Mouse (Mus musculus): ENCODE measurements at regions not wholly inside any gene's neighbourhood (a gene's known extent, or its start where the extent isn't known, plus 50 kb on each side); places are given as distances from the start of the nearest gene placed in this dataset.
"Not testable (repeated sequence)": the region's sequence is repeated elsewhere in the genome, so short reads cannot be mapped to it uniquely, and the experiment has no call there.

- not testable (repeated sequence) for DNase-seq
These were observed 197.9 kb downstream of the Samd9l start for GRCm38 (mm10) chr6:3201507-3201906.

GRCm38 (mm10) chr6:3201107-3201506, 198.3 kb downstream of the Samd9l start:
- no peak for DNase-seq

GRCm38 (mm10) chr6:3200586-3200985, 198.8 kb downstream of the Samd9l start:
- peak; percentile 87 for DNase-seq

- DNase-seq = not testable (repeated sequence)
These were observed 206.9 kb downstream of the Samd9l start for GRCm38 (mm10) chr6:3192424-3192820.

GRCm38 (mm10) chr6:3191695-3192423, 207.5 kb downstream of the Samd9l start:
- DNase-seq = not testable (repeated sequence)

GRCm38 (mm10) chr6:3183819-3184199, 215.6 kb downstream of the Samd9l start:
- peak; percentile 66 for DNase-seq

- peak; percentile 64 for DNase-seq
These were observed 216.2 kb downstream of the Samd9l start for GRCm38 (mm10) chr6:3182889-3183818.

- DNase-seq = not testable (repeated sequence)
These were observed 216.9 kb downstream of the Samd9l start for GRCm38 (mm10) chr6:3182424-3182841.

- DNase-seq = not testable (repeated sequence)
These were observed 219.6 kb downstream of the Samd9l start for GRCm38 (mm10) chr6:3179603-3180348.

GRCm38 (mm10) chr6:3169479-3169878, 229.9 kb downstream of the Samd9l start:
- not testable (repeated sequence) for DNase-seq

GRCm38 (mm10) chr6:3166149-3166548, 233.2 kb downstream of the Samd9l start:
- DNase-seq = not testable (repeated sequence)

GRCm38 (mm10) chr6:3151901-3152300, 247.5 kb downstream of the Samd9l start:
- not testable (repeated sequence) for DNase-seq

- DNase-seq = not testable (repeated sequence)
These were observed 261.5 kb downstream of the Samd9l start for GRCm38 (mm10) chr6:3137823-3138222.

- DNase-seq = not testable (repeated sequence)
These were observed 265.6 kb downstream of the Samd9l start for GRCm38 (mm10) chr6:3133763-3134162.

- not testable (repeated sequence) for DNase-seq
These were observed 283.1 kb downstream of the Samd9l start for GRCm38 (mm10) chr6:3116296-3116695.

All from liver (tissue).